Mouse (Mus musculus) R1 (cell line): Measurements from ENCODE around the gene Tpm3.
"Not testable (repeated sequence)": the region's sequence is repeated elsewhere in the genome, so short reads cannot be mapped to it uniquely, and the experiment has no call there.

Source experiments
- DNase-seq: peaks from one replicate; pipeline ENCODE4 v3.0.0-alpha.2; 2018; ENCODE audit warnings: low read depth, low spot score

The Tpm3 gene

DNA sequence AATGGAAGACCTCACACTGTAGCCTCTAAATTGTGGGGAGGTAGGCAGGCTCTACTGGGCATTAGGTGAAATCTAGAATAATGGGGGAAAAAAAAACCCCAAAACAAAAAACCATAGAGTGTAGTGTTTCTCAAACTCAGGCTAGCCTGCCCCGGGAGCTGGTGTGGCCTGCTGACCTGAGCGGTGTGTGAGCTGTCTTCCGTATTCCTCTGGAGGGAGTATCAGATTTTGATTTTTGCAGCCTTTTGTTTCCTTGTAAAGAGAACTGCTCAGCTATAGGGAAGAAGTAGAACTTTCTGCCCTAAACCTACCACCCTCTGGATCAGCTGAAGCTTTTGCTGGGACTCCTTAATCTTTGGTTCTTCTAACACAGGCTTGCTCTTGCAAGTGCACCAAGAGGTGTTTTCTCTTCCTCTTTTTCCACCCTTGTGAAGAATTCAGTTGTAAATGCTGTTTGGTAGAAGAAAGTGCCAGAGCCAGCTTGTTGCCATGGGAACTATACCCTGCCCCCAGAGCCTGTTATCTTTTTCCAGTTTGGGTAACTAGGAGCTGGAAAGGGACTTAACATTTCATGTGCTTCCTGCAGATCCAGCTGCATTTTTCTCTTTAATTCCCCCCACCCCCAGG is 11.4 kb downstream of the Tpm3 start:
- peak; percentile 69 for DNase-seq

DNA sequence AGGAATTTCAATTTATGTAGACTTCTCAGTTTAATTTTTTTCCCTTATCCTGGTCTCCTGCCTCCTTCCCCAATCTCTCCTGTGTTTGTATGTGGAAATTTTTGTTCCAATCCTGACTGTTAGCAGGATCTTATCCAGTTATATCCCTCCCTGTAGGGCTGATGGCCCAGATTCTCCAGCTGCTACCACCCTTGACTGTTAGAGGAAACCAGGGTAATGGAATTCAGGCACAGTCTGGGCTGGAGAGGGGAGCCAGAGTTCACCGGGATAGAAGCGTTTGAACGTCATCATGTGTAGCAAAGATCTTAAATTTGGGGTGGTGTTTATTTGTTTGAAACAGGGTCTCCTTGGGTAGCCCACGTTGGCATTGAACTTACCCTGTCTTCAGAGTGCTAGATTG is 12.3 kb downstream of the Tpm3 start:
- no peak for DNase-seq

DNA sequence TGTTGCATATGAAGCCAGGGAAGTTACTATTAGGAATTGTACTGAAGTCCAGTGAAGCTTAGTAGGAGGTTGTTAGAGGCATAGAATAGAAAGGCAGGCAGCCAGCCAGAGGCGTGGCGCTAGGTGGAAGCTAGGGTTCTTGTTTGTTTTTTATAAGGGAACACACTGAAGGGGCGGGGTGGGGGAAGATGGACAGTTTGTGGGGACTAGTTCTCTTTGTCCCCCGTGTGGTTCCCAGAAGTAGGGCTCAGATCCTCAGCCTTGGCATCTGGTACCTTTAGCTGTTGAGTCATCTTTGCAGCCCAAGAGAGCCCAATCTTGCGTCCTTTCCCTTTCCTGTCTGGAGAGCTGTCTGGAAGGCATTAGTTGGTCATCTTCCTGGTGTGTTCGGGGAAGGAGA is 12.8 kb downstream of the Tpm3 start:
- no peak for DNase-seq

- no peak for DNase-seq
Observed at GRCm38 (mm10) chr3:90086068-90086467, 13.6 kb downstream of the Tpm3 start.

- no peak for DNase-seq
Observed at GRCm38 (mm10) chr3:90088617-90089016, 16.2 kb downstream of the Tpm3 start.

GRCm38 (mm10) chr3:90090892-90091291 is 18.4 kb downstream of the Tpm3 start:
- DNase-seq, result peak; percentile 73

- DNase-seq, result no peak
Observed at GRCm38 (mm10) chr3:90094453-90094852, 22.0 kb downstream of the Tpm3 start.

DNA sequence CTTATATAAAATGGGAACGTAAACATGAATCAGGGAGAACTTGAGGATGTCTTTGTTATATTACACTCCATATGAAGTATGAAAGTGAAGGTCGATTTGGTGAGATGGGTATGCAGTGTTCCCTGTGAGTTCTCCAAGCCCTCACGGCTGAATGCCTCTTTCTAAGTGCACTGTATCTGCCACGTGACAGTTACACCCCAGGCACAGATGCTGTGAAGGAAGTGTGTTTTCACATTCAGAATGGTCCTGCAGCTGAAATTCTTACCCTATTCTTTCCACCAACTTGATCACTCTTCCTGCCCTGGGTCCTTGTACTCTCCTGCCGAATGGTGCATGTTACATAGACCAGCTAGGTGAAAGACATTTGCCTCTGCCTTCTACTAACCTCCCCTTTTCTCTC is 25.5 kb downstream of the Tpm3 start:
- DNase-seq, result no peak

DNA sequence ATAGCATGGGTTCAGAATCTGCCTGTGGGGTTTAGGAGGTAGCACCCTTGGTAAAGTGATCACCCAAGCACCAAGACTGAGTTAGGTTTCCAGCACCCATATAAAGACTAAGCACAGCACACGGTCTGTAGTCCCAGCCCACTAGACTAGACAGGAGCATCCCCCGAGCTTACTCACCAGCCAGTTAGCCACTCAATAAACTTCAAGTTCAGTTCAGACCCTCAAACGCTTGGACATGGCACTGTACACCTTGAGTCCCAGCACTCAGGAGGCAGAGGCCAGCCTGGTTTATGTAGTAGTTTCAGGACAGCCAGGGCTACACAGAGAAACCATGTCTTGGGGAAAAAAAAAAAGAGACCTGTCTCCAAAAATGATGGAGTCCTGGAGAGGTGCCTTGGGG is 28.6 kb downstream of the Tpm3 start:
- no peak for DNase-seq

- DNase-seq, result no peak
Observed at GRCm38 (mm10) chr3:90101673-90102072, 29.2 kb downstream of the Tpm3 start.

DNA sequence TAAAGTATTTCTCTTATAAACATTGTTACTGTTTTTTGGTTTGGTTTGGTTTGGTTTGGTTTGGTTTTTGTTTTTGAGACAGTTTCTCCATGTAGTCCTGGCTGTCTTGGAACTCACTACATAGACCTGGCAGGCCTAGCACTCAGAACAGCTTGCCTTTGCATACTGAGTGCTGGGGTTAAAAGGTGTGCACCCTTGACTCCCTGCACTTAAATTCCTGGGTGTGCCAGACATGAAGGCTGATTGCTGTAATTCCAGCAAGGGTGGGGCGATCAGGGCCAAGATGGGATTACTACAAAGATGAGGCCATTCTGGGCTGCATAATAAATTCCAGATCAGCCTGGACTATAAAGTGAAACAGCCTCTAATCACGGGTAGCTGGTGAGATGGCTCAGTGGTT is 29.8 kb downstream of the Tpm3 start:
- peak; percentile 70 for DNase-seq

GRCm38 (mm10) chr3:90103176-90103575 is 30.7 kb downstream of the Tpm3 start:
- no peak for DNase-seq

- peak; percentile 80 for DNase-seq
Observed at GRCm38 (mm10) chr3:90103938-90104337, 31.5 kb downstream of the Tpm3 start, which contains the start of gene Nup210l. Gene Nup210l, plus strand, starts transcription at chr3:90104132.

- no peak for DNase-seq
Observed at GRCm38 (mm10) chr3:90111706-90112105, 39.3 kb downstream of the Tpm3 start.

GRCm38 (mm10) chr3:90114342-90114741 is 41.9 kb downstream of the Tpm3 start:
- DNase-seq, result peak; percentile 57

DNA sequence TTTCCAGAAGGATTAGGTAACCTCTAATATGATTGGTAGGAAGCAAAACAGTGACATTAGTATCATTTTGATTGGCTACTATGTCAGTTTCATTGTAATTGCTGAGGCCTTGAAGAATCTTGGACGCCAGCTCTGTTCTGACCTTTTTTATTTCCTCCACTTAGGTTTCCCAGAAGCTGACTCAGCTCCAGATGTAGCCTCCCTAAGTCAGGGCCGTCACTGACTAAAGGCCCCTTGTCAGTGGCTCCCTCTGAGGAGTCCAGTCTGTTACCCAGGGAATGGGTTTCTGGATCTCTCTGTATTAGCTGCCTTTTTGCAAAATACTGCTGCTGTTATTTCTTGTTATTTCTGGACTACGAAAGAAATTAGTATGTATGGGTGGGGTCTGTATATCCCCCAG is 43.1 kb downstream of the Tpm3 start:
- no peak for DNase-seq

DNA sequence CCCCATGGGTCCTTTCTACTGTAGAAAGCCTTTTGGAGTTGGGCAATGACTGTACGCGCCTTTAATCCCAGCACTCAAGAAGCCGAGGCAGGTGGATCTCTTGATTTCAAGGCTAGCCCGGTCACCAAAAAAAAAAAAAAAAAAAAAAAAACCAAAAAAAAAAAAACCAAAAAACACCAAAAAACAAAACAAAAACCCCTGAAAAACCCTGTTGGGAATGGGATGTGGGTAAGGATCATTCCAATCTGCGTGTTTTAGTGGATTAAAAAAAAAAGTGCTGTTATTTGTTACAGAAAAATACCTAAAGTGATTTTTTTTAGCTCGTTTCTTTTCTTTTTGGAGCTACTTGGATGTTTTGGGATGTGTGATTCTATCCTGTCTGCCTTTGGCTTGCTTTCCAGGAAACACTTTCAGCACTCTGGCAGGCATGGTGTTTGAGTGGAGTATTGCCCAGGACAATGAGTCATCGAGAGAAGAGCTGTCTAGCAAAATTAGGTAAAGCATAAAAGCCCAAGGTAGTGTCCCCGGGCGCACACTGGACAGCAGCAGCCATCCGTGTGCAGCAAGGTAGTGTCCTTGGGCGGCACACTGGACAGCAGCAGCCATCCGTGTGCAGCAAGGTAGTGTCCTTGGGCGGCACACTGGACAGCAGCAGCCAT is 45.8 kb downstream of the Tpm3 start:
- DNase-seq, result no peak

DNA sequence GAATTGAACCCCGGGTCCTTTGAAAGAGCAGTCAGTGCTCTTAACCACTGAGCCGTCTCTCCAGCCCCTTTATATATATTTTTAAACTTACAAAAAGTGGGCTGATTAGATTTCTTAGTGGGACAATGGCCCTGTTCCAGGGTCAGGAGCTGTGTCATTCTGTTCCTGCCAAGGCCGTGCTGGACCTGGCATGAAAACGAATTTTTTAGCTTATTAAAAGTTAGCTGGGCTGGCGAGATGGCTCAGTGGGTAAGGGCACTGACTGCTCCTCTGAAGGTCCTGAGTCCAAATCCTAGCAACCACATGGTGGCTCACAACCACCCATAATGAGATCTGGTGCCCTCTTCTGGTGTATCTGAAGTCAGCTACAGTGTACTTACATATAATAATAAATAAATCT is 49.6 kb downstream of the Tpm3 start:
- DNase-seq, result not testable (repeated sequence)

DNA sequence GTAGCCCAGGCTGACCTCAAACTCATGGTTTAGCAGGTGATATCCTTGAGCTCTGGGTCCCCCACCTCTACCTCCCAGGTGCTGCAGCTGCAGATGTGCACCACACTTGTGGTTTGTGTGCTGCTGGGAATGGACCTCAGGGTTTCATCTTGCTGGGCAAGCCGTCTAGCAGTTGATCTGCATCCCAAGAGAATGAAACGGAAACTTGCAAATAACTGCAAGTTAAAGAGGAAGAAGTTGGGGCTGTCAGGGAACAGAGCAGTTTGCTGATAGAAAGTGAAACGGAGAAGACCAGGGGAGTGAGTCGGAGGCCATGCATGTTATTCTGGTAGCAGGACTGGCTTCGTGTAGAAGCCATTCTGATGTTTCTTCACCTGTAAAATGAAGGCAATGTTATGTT is 53.3 kb downstream of the Tpm3 start:
- DNase-seq, result no peak

GRCm38 (mm10) chr3:90127881-90128280 is 55.4 kb downstream of the Tpm3 start:
- DNase-seq, result no peak

DNA sequence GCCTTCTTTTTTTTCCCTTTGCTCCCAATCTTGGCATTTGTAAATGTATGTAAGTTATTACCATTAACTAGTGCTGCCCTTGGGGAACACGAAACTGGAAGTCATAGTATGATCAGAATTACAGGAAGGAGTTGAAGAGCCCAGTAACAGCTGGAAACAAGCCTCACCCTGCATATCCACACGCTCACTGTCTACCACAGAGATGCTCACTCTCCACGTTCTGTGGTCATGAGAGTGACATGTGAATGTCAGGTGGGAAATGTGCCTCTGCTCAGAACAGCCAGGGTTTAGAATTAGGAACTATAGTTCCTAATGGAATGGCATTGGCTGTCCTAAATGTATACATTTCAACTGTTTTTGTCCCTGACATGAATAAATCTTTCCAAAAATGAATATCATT is 60.3 kb downstream of the Tpm3 start:
- DNase-seq, result no peak

DNA sequence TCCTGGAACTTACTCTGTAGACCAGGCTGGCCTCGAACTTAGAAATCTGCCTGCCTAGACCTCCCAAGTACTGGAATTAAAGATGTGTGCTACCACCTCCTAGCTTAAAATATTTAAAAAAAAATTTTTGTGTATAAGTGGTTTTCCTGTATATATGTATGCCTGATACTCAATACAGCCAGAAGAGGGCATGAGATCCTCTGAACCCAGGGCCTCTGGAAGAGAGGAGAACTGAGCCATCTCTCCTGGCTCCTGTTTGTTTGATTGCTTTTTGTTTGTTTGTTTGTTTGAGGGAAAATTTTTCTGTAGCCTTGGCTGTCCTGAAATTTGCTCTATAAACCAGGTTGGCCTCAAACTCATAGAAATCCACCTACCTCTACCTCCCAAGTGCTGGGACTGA is 60.9 kb downstream of the Tpm3 start:
- DNase-seq, result no peak

GRCm38 (mm10) chr3:90134483-90134882 is 62.0 kb downstream of the Tpm3 start:
- no peak for DNase-seq

GRCm38 (mm10) chr3:90134993-90135392 is 62.5 kb downstream of the Tpm3 start:
- no peak for DNase-seq
